Mouse (Mus musculus) heart, embryonic 12.5 days (tissue): ENCODE results near the gene Gm21173. TPM values are rescaled to one million over a fixed set of nuclear protein-coding genes. Genes with fewer than 3 reads are reported as not detected.
"Not testable (repeated sequence)": the region's sequence is repeated elsewhere in the genome, so short reads cannot be mapped to it uniquely, and the experiment has no call there.

ENCODE experiments used
- ATAC-seq: fragments of 200-750 bp; cut with Nextera tagmentation; 2 replicates; pipeline ENCODE4 v1.8.0; 2017; ENCODE audit warnings: moderate TSS enrichment, moderate library complexity; ENCODE audit not compliant: insufficient number of reproducible peaks, low FRiP score
- H3K27ac ChIP-seq: fragments of 300-500 bp; sonication (generic); 2 replicates; pipeline ENCODE4 v1.5.1; 2016; ENCODE audit warnings: mild to moderate bottlenecking, moderate library complexity; ENCODE audit not compliant: poor library complexity, severe bottlenecking
- H3K27me3 ChIP-seq: fragments of 300-500 bp; sonication (generic); replicated peaks from 2 replicates; pipeline ENCODE4 v1.6.1; 2016; ENCODE audit warnings: mild to moderate bottlenecking, moderate library complexity
- H3K36me3 ChIP-seq: fragments of 300-500 bp; sonication (generic); 2 replicates; pipeline ENCODE4 v1.6.1; 2016; ENCODE audit warnings: mild to moderate bottlenecking, moderate library complexity
- H3K4me1 ChIP-seq: fragments of 300-500 bp; sonication (generic); replicated peaks from 2 replicates; pipeline ENCODE4 v1.6.1; 2016; ENCODE audit warnings: mild to moderate bottlenecking
- H3K4me2 ChIP-seq: fragments of 300-500 bp; sonication (generic); 2 replicates; pipeline ENCODE4 v1.6.1; 2016; ENCODE audit warnings: mild to moderate bottlenecking, moderate library complexity
- H3K4me3 ChIP-seq: fragments of 300-500 bp; sonication (generic); 2 replicates; pipeline ENCODE4 v1.5.1; 2016; ENCODE audit warnings: mild to moderate bottlenecking
- H3K9ac ChIP-seq: fragments of 300-500 bp; sonication (generic); 2 replicates; pipeline ENCODE4 v1.6.1; 2016; ENCODE audit warnings: mild to moderate bottlenecking, moderate library complexity
- H3K9me3 ChIP-seq: fragments of 300-500 bp; sonication (generic); replicated peaks from 2 replicates; pipeline ENCODE4 v1.6.1; 2016; ENCODE audit warnings: mild to moderate bottlenecking, moderate library complexity
- WGBS: fragments of 180-500 bp; shearing (Covaris S2); methylation state at CpG from one replicate; pipeline ENCODE4 v1.1.7; 2016; 5-methylcytosine and 5-hydroxymethylcytosine counted together
- polyA plus RNA-seq: library from polyadenylated mRNA; unstranded; fragments of >200 nt; fragmentation: Nextera tagmentation; extraction: Ambion mirVana; gene quantifications from 2 replicates; pipeline ENCODE4 v1.2.1, GENCODE M21; 2016

The Gm21173 gene
- polyA plus RNA-seq = not detected in 2 replicates

DNA sequence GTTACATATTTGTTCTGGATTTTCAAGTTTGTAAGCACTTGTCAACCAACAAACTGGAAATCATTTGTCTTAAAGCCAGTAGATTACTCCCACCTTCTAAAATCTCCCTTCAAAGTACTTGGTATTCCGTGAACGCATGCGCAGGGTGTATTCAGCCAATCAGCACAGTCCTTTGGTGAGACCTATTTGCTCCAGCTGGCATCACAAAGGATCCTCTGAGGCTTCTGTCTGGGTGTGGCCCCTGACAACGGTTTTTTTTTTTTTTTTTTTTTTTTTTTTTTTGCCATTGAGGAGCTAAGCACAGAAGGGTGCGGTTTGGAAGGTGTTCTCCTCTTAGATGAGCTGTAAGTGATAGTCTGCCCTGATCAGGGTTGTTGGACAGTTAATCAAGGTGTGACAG lies at the start of gene Gm21173:
Gene Gm21173 (plus strand): TSS at position 301 of the 400 bp plus-strand sequence.
- not testable (repeated sequence) for H3K27me3 ChIP-seq, ATAC-seq, H3K4me2 ChIP-seq, H3K9me3 ChIP-seq, H3K36me3 ChIP-seq, H3K4me3 ChIP-seq, H3K9ac ChIP-seq, H3K4me1 ChIP-seq, H3K27ac ChIP-seq
- no CpG with 5 or more reads among the region's 5 CpGs for WGBS
